Mouse (Mus musculus) adrenal gland, postnatal 14 days (tissue): Measurements from ENCODE around the gene Rom1. TPM values are rescaled to one million over a fixed set of nuclear protein-coding genes. Genes with fewer than 3 reads are reported as not detected.
"Not testable (repeated sequence)": the region's sequence is repeated elsewhere in the genome, so short reads cannot be mapped to it uniquely, and the experiment has no call there.

Experiments used
- DNase-seq: peaks from one replicate; pipeline ENCODE4 v3.0.0; 2021; ENCODE audit warnings: mixed read lengths
- long read RNA-seq, 2 experiments: library from polyadenylated mRNA; stranded (forward); transcript quantifications; one replicate each; pipeline ENCODE4 v2.0.0; 2021
- total RNA-seq: library from RNA; stranded (reverse); gene quantifications from 2 replicates; pipeline ENCODE4 v1.2.3, GENCODE M21; 2021

The Rom1 gene
- 25.7 and 33.3 TPM in 2 replicates for total RNA-seq
- long read RNA-seq, experiment 1, transcript Rom1-201 (3 exons, 1,517 nt) = major isoform, 26 of 32 reads
- long read RNA-seq, experiment 1, partial matches to known transcripts = 5 of 32 reads
- long read RNA-seq, experiment 1, other reads (novel, unspliced or antisense) = 1 of 32 reads
- long read RNA-seq, experiment 2, transcript Rom1-201 (3 exons, 1,517 nt) = major isoform, 15 of 19 reads
- long read RNA-seq, experiment 2, partial matches to known transcripts = 4 of 19 reads
- long read RNA-seq, experiment 2, other reads (novel, unspliced or antisense) = 0 of 19 reads

DNA sequence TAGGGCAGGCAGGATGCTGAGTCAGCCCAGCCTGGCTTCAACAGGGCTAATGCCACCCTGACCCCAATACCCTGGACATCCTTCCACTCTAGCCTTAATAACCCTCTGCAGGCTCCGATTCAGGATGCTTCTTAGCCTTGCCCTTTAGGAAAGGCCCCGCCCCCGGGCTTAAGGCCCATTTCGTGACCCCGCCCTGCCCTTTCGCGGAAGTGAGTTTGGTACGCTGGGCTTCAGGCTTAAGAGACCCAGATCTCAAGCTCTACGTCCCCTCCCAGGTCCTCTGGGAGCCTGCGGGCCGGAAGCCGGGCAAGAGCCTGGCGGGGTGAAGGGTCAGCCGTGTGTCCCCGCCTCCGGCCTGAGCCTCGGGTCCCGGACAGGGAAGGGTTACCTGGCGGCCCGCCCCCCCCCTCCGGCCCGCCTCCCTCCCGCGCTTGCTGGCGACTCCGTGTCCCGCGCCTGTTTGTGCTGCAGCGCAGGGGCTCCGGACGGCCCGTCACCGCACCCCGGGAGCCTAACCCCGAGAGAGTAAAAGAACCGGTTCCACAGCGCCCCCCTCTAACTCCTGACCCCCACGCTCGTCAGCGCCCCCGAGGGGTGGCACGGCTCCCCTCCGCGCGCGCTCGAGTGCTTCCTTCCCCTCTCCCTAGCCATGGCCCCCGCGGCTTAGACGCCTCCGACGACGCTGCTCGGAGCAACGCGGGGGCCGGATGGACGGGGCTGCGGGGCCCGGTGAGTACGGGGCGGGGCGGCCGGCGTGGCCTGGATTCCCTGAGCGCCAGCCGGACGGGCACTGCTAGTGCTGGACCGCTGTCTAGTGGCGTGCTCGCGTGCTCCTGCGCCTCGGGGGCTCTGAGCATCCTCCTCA is at the start of gene Rom1, which contains the start of gene Eml3:
Rom1 (minus strand) TSS at position 133 of the 865 bp plus-strand sequence.
Eml3 (plus strand) TSS at position 329 of the 865 bp plus-strand sequence.
- peak; percentile 95 for DNase-seq

DNA sequence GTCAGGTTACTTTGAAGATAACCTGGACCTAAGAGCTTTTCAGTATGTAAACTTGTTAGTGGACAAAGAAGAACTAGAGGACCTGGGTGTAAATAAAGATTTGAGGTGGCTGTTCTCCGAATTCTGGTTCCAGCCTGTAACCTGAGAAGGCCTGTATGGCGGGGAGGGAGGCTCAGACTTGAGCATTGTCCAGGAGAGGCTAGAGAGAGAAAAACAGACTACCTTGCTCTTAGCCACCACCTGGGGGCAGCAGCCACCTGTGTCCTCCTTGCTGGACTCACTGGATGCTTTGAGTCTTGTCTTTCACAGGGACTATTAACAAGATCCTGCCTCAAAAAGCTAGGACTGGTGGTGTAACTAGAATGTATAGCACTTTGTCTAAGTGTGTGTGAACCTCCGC is 47.4 kb upstream of the Rom1 start:
- peak; percentile 75 for DNase-seq

DNA sequence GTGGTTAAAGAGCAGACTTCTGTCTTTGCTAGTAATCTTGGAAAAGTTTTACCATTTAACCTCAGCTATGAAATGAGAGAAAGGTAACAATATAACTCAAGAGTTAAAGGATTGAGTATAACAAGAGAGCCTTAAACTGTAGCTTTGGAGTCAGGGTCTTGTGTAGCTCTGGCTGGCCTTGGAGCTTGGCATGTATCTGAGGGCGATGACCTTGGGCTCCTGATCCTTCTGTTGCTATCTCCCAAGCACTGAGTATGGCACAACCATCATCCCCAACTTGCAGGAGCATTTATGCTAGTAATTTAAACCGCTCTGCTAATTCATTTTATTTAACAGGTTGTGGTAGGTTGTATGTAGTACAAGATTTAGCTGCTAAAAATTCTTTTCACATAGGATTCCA is 46.3 kb upstream of the Rom1 start:
- DNase-seq = no peak

DNA sequence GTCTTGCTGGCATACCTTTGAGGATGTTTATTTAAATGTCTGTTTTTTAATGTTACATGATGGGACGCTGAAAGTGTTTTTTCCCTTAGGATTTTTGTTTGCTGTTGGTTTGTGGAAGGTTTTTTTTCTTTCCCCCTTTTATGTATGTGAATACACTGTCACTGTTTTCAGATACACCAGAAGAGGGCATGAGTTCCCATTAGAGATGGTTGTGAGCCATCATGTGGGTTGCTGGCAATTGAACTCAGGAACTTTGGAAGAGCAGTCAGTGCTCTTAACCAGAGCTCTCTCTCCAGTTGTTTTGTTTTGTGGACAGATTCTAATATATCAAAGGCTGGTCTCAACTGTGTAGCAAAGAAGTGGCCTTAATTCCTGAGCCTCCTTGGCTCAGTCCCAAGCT is 45.5 kb upstream of the Rom1 start:
- DNase-seq = no peak

DNA sequence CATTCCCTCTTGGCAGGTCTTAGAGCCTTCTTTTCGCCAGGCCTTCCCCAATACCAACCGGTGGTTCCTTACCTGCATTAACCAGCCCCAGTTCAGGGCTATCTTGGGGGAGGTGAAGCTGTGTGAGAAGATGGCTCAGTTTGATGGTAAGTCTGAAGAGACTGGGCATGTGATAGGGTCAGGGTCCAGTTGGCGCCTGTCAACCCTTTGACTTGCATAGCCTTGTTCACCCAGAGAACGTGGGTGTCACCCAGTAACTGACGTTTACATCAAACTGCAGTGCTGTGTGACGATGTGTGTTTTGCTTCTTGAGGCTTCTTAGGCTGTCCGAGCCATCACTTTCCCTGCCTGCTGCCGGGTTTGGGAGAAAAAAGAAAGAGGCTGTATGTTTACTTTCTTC is 43.3 kb upstream of the Rom1 start:
- DNase-seq = not testable (repeated sequence)

DNA sequence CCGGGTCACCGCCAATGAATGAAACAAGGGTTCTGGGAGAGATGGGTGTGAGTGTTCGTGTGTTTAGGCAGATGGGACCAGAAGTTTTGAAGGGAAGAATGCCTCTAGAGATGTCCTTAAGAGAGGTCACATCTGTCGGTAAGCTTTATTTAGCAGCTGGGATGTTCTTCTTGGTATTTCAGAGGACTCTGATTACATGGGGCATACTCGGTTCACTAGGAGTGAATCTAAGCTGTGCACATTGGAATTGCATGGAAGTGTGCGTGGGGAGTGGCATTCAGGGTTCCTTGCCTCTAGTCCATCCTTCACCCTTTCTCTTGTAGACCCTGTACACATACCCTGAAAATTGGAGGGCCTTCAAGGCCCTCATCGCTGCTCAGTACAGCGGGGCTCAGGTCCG is 38.7 kb upstream of the Rom1 start:
- no peak for DNase-seq

DNA sequence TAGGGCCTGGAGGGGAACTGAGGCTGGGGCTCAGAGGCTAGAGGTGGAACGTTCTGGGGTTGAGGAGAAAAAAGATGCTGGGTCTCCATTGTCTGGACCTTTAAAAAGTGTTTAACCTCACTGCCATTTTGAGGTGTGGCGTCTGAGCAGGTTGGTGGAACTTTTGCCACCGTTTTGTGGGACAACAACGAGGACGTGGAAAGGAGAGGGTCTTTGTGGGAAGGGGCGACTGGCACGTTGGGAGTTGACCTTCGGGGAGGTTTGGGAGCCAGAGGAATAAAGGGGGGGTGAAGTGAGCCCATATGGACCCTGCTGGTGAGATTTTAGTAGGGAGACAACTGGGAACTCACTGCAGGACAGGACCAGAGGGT is 38.2 kb upstream of the Rom1 start:
- DNase-seq = peak; percentile 39

DNA sequence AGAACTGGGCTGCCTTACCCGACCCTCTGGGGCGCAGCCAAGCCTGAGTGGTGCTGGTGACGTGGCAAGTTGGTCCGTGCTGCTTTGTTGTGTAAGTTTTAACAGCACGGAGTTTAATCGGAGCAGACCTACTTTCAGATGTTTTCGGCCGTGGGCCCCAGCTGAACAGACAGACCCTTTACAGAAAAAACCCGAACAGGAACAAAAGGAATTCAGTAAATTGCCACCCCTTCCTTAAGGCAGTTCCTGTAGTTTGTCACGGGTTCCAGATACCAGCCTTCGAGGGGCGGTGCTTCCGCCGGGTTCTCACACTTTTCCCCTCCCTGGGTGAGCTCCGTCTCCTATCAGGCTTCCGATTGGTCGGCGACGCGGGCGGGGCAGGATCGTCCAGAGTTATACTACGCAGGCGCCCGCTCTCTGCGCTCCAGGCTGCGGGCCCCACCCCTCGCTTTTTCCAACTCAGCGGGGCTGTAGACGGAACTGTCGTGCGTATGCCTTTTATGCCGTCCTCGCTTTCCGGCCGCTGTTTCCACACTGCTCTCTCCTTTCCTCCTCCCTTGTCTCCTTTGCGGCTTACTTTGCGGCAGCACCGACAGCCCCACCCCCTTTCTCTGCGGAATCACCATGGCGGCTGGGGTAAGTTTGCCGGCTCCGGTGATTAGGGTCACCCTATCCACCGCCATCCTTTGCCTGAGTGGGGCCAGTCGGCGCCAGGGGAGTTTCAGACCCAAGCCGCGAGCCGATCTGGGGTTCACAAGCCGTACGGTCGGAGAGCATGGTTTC is 37.6 kb upstream of the Rom1 start, which contains the start of gene Eef1g:
Eef1g (plus strand) TSS at position 452 of the 783 bp plus-strand sequence.
- peak; percentile 99 for DNase-seq

DNA sequence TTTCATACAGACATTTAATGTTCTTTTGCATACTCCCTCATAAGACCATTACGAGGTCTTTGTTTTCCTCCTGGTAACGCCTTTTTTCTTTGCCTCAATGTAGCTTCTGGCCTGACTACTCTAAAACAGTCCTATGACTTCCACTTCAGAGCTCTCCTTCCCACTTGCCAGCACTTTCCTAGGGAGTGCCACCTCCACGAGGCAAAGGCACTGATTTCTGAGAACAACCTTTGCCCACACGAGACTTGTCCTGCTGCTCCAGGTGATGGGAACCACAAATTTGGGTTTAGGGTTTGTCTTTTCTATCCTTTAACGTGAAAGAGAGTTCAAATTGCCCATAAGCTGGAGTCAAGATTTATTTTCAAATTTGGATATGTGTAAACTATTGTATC is 37.0 kb upstream of the Rom1 start:
- DNase-seq = no peak

DNA sequence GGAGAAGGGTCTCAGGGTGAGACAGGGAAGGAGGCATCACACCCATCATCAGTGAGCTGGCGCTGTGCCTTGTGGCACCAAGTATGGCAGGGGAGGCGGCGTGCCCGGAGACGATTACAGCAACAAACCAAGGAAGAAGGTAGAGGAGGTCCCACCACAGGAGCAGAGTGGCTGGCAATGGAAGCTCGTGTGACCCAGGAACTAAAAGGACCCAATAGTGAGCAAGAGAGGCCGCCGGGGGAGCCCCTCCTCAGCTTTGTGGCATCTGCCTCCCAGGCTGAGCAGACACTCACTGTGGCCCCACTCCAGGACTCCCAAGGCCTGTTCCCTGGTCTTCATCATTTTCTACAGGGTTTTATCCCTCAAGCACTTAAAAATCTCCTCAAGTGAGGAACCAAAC is 36.6 kb upstream of the Rom1 start:
- DNase-seq = peak; percentile 40

DNA sequence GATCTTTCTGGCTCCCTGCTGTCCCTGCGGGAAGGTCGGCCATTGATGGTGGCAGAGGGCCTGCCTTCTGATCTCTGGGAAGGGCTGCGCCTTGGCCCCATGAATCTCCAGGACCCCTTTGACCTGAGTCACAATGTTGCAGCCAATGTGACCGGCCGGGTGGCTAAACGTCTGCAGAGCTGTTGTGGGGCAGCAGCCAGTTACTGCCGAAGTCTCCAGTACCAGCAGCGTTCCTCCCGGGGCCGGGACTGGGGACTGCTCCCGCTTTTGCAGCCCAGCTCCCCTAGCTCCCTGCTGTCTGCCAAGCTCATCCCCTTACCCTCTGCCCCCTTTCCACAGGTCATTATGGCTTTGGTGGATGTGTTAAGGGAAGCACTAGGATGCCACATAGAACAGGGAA is 35.9 kb upstream of the Rom1 start:
- no peak for DNase-seq

DNA sequence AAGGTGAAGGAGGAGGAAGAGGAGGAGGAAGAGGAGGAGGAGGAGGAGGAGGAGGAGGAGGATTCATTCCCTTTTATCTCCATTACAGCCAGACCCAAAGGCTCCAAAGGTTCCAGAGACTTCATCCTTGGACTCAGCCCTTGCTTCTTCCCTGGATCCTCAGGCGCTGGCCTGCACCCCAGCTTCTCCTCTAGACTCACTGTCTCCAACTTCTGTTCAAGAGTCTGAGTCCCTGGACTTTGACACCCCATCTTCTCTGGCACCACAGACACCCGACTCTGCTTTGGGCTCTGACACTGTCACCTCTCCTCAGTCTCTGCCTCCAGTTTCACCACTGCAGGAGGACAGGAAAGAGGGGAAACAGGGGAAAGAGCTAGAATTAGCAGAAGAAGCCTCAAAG is 33.1 kb upstream of the Rom1 start:
- no peak for DNase-seq

DNA sequence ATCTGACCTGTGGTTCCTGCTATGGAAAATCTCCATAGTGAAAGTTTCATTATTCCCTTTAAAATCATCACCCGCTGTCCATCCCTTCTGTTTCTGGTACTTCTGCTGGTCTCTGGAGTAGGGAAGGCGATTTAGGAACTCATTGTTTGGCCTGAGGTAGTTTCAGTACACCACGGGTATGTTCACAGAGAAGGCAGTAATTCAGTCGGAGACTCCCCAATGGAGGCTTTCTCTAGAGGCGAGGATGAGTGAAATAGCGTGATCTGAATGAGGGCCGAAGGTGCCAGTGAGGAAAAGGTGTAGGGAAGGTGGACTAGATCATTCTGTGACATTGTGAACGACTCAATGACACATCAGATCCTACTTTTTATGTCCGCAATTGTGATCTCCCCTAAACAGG is 25.0 kb upstream of the Rom1 start:
- DNase-seq = no peak

DNA sequence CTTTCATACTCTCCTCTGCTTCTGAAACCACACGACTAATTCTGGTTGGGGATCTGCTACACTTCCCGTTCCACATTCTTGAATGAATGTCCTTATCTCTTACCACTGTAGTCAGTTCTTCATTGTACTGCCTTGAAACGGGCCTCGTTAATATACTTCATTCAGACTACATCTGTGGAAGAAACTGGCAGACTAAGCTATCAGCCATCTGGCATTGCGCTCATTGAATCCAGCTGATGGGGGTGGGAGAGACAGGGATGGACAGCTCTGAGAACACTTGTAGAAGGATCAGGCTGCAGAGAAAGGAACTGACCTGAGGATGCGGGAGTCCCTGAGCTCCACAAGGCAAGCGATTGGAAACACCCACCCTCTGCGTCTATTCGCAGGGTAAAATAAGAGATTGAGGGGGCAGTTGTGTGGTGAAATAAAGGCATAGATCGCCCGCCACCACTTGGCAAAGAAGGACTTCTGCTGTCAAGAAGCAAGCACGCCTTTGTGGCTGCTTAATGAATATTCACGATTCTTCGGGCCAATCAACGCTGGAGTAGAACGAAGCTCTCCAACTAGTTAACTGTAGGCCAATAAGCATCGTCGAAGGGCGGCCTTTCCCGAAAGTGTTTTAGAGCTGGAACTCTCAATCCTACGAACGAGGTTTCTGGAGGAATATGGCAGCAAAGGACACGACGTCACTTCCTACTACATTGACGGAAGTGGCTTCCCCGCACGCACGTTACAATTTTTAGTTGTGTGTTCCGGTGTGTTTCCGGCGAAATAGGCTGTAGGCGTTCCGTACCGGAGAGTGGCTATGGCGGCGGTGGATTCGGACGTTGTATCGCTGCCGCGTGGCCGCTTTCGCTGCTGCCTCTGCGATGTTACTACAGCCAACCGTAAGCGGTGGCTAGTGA is 24.2 kb upstream of the Rom1 start, which contains the start of gene Tut1:
Tut1 (plus strand) TSS at position 713 of the 905 bp plus-strand sequence.
- peak; percentile 93 for DNase-seq

DNA sequence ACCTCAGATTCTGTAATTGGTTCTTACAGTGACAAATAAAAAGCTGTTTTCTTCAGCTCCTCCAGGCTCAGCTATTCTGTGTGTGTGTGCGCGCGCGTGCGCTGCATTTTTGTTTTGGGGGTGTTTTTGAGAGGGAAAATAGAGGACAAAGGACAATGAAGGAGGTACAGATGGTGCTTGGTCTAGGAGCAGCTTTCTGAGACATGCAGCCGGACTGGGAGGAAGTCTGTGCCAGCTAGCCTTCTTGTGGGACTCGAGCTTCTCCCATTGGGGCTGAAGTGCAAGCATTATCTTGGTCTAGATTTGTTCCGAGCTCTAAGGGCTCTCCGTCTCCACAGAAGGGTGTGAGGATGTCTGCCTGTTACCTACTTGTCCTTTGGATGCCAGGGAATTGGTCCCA is 23.1 kb upstream of the Rom1 start:
- DNase-seq = no peak

DNA sequence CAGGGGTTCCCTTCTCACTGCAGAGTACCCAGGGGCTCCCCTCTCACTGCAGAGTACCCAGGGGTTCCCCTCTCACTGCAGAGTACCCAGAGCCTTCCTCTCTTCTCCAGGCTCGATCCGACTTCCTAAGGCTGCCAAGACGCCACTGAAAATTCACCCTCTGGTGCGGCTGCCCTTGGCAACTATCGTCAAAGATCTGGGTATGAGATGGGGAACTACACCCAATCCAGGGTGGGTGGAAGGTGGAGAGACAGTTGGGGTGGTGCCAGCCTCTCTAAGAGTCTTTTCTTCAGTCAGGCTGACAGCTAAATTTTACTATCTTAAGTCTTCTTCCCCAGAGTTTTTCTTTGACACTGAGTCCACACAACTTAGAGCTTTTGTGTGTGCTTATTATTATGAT is 21.0 kb upstream of the Rom1 start:
- no peak for DNase-seq

DNA sequence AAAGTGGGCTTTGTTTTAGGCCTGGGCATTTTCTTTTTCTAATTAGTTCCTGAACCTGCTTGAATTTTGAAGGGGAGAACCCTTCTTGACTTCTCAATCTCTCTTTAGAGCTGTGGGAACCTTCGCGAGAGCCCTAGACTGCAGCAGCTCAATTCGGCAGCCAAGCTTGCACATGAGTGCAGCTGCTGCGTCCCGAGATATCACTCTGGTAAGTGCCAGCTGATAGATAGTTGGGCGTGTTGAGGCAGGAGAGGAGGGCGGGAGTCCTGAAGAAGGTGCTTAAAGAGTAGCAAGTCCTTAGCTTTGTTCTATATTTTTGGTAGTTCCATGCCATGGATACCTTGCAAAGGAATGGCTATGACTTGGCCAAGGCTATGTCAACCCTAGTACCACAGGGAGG is 17.8 kb upstream of the Rom1 start:
- DNase-seq = no peak

DNA sequence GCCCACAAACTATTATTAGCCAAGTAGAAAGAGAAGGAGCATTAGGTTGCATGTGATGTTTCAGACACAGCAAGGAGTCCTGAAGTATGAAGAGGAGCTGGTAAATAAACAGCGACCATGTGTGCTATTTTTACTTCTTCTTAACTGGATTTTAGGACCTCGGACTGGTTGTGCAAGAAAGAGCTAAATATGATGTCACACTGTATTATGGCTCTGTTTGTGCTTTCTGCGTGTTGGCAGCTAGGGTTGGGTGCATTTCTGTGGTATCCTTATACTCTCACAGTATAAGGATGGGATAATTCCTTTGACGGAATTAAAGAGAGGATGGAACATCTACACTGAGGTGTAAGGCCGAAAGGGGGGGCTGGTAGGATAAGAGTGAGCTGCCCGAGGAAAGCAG is 16.1 kb upstream of the Rom1 start:
- DNase-seq = no peak

DNA sequence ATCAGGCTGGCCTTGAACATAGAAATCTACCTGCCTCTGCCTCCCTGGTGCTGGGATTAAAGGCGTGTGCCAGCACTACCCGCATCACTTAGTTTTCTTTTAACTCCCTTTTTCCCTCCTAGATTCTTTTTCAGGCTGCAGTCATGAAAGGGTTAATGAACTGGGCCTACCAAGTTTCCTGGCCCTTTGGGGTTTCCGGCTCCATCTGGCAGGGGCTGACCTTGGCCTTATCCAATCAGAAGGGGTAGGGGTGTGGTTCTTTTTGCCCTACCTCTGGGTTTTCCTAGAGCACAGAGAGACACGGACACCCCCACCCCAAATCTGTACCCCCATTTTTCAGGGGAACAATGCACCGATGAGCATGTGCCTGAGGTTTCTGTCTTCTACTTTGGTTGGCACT is 15.6 kb upstream of the Rom1 start:
- peak; percentile 93 for DNase-seq

DNA sequence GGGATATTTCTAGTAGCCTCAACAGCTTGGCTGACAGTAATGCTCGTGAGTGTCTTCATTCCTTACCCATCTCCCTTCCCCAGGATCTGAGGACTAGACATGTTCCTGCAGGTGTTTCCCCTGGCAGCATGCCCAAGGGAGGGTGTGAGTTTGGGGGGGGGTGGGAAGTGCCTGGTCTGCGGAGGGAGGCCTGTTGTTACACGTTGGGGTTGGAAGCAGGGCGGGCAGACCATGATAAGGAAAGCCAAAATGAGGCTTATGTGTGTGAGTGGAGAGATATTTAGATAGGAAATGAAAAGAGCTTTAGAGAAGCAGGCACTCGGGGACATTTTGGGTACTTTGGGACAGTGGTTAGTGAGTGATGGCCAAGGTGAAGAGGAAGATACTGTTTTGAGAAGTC is 14.9 kb upstream of the Rom1 start:
- peak; percentile 44 for DNase-seq

DNA sequence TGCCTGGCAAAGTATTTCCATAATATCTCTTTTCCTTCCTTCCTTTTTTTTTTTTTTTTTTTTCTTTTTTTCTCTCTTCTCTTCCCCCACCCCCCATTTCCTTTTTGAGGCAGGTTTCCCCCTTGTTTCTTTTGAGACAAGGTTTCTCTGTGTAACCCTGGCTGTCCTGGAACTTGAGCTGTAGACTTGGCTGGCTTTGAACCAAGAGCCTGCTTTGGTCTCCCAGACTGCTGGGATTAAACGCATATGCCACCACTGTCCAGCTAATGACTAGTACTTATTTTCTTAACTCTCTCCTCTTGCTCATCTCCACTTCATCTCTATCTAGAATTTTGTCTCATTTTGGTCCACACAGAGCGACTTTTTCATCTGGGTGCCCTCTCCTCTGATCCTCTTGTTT is 13.9 kb upstream of the Rom1 start:
- DNase-seq = peak; percentile 4
